Mouse (Mus musculus): ENCODE data around the gene Cdc42se2. TPM values are rescaled to one million over a fixed set of nuclear protein-coding genes. Genes with fewer than 3 reads are reported as not detected.

Gene Cdc42se2
- total RNA-seq, 2 experiments from 2014 or later: 13.8 to 14.3 TPM

GRCm38 (mm10) chr11:54793173-54793572, 5.7 kb upstream of the Cdc42se2 start:
- DNase-seq: no peak

- DNase-seq: no peak
These were observed 4.0 kb upstream of the Cdc42se2 start for GRCm38 (mm10) chr11:54791458-54791857.

DNA sequence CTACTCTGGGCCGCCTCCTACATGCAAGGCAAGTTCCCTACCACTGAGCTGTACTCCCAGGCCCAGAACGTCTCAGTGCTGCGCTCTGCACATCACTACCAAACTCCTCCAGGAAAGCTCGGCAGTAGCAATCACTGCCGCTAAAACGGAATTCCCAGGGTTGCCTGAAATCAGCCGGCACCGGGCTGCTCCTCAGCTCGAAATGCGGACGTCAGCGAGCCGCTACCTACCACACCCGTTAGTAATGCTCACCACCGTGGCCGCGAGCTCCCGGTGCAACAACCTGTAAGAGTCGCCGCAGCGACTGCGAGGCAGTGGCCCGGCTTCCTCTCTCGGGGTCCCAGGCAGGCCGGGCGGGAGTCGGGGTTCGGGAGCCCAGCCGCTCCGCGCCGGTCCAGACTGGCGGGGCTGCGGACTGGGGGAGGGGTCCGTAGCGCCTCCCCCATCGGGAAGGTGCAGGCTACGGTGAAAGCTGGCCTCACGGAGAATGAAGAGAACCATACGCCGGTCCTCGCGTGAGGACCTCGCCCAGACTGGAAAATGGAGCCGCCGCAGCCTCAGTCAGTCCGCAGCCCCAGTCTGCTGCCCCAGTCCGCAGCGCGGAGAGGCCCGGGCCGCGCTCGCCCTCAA, 502 bp downstream of the Cdc42se2 start:
- DNase-seq: peak; percentile 48

DNA sequence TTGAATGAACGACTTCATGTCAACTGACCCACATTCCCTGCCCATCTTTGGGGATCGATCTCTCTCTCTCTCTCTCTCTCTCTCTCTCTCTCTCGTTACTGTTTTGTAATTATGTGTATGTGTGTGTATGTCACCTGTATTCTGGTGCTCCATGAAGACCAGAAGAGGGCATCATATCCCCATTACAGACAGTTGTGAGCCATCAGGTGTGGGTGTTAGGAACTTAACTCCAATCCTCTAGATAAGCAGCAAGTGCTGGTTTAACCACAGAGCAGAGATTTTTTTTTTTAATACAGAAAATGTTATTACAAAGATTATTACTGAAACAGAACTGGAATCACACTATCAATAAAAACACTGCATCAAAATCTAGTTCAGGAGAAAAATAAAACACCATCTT, 1.9 kb downstream of the Cdc42se2 start:
- DNase-seq: no peak

DNA sequence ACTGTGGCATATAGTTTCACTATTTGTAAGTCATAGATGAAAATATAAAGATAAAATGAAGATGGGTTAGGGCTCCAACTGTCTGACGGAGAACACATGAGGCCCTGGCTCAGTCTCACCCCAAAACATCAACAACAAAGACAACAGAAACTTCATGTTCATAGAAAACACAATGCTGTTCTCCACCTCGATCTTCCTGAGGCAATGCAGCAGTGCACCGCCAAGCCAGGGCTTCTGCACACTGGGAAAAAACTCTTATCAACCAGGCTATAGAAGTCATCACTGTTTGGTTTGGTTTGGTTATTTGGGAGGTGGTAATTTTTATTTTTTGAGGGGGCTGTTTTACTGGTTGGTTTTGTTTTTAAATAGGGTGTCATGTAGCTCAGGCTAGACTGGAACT, 3.0 kb downstream of the Cdc42se2 start:
- DNase-seq: no peak

DNA sequence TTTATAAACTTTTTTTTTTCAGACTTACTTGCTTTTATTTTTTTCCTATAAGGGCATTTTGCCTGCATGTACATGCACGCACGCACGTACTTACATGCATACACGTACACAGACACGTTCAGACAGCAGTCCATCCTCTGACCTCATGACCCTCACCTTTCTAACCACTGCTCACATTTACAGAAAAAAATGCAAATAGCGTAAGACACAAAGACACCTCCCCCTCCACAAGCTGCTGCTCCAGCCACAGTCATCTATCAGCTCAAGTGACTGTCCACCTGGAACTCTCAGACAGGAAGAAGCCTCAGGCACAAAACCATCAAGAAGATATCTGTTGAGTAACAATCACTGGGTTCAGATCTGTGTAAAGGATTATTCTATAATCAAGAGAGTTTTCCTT, 5.2 kb downstream of the Cdc42se2 start:
- no peak for DNase-seq

GRCm38 (mm10) chr11:54779946-54780345, 7.5 kb downstream of the Cdc42se2 start:
- no peak for DNase-seq

GRCm38 (mm10) chr11:54778131-54778844, 9.2 kb downstream of the Cdc42se2 start:
- peak; percentile 45 for DNase-seq

- no peak for DNase-seq
These were observed 9.9 kb downstream of the Cdc42se2 start for GRCm38 (mm10) chr11:54777387-54778130.

DNA sequence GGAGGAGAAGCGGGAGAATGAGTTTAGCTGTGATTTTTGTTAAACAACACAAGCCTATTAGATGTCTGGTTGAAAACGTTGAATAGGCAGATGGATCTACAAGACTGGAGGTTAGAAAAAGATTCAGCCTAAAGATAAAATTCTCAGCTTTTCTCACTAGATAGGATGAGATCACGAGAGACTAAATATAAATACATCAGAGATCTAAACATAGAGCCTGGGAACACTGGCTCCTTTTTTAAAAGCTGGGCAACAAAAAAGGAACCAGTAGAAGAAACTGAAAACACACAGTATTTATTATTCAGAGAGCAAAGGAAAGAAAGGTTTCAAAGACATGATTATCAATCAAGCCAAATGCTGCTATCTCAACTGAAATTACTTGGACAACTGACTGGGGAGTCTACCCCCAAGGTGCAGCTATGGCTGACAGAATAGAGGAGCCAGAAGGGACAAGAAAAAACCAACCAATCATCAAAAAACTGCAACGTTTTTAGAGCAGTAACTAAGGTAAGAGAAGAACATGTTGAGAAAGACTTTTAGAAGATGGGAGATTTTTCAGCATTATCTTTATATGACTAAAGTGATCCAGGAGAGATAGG, 10.6 kb downstream of the Cdc42se2 start:
- no peak for DNase-seq

DNA sequence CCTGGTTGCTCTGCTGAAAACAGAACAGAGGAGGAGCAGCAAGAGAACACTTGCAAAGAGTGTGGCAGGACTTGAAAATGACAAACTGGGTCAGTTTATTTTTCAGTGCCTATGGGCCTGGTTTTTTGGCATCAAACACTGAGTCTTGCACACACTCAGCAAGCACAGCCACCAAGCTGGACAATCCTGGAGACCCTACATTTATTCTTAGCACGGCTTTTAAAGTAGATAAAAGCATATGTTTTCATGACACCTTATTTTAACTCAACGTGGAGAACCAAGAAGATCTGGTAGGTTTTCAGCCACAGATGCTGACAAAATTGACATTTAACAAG, 11.1 kb downstream of the Cdc42se2 start:
- no peak for DNase-seq

GRCm38 (mm10) chr11:54775628-54776366, 11.7 kb downstream of the Cdc42se2 start:
- no peak for DNase-seq

- no peak for DNase-seq
These were observed 13.0 kb downstream of the Cdc42se2 start for GRCm38 (mm10) chr11:54774282-54775078.

GRCm38 (mm10) chr11:54771549-54771948, 15.9 kb downstream of the Cdc42se2 start:
- no peak for DNase-seq

GRCm38 (mm10) chr11:54769843-54770242, 17.6 kb downstream of the Cdc42se2 start:
- DNase-seq: no peak

DNA sequence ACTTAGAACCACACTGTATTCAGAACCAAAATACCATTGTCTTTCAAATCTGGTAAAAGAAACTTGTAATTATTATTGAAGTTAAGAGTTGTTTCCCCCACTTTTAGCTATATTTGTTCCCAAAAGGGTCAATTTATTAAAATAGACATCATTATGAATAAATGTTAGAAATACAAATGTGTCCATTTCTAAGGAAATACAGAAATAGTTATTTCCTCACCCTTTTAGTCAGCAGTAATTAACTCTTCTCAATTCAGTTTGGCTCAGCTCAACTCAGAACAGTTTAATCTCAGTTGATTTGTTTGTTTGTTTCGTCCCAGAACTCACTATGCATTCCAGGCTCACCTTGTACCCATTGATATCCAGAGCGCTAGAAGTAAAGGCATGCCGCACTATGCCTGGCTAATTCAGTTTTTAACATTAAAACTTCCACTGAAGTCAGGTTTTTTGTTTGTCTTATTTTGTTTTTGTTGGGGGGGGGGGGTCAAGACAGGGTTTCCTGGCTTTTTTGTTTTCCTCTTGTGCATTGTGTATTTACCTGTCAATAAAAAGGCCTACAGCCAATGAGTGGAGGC, 19.3 kb downstream of the Cdc42se2 start:
- DNase-seq: no peak

DNA sequence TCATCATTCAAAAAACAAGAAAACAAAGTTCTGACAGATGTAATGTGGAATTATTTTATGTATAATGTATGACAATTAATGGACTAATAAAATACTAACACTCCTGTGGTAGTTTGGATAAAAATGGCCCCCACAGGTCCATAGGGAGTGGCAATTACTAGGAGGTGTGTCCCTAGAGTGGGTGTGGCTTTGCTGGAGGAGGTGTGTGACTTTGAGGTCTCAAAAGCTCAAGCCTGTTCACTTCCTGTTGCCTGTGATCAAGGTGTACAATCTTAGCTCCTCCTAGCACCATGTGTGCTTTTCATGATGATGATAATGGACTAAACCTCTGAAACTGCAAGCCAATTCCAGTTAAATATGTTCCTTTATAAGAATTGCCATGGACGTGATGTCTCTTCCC, 22.7 kb downstream of the Cdc42se2 start:
- no peak for DNase-seq

DNA sequence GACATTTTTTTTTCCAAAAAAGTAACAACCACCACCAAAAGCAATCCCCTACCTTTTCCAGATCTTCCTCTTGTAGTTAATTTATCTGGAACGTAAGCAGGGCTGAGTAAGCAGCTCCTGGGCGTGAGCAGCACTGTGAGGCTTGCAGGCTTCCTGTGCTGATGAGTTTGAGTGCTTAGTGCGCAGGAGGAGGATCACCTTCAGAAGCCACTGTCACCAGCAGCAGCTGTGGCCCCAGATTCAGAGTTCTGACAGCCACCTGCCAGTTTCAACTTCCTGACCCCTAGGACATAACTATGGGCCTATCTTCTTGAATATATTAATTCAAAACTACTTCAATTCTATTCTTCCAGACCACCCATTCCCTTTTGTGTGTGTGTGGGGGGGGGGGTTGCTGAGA, 23.4 kb downstream of the Cdc42se2 start:
- no peak for DNase-seq

GRCm38 (mm10) chr11:54762735-54763134, 24.7 kb downstream of the Cdc42se2 start:
- no peak for DNase-seq

- DNase-seq: peak; percentile 23
These were observed 29.5 kb downstream of the Cdc42se2 start for GRCm38 (mm10) chr11:54757993-54758392.

DNA sequence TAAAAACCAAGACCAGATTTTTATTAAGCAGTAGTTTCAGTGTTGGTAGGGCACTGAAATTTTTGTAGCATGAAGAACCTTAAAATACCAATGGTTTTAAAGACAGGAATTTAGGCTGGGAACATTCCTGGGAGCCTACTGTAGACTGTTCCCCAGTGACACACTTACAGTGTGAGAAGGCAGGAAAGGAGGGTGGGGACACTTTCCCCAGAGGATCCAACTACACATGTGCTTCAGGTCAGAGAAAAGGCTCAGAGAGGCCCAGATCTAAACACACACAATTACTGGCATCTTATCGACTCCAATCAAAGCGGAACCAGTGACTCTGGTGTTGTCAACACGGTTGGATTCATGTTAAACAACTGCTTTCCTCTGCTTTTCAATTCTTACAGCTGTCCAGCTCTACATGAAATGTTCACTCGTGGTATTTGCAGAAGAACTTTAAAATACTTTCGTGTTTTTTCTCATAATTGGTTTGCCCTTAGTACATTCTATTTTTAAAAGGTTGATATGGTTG, 32.3 kb downstream of the Cdc42se2 start:
- DNase-seq: no peak

All from gastrocnemius, postnatal 25 days (tissue).